Mouse (Mus musculus): Measurements from ENCODE around the gene Olfr560. TPM values are rescaled to one million over a fixed set of nuclear protein-coding genes. Genes with fewer than 3 reads are reported as not detected.

Gene Olfr560
- total RNA-seq (2021): not detected
- long read RNA-seq, experiment 1: 0 reads
- long read RNA-seq, experiment 2: 0 reads

- no peak for DNase-seq
Observed at GRCm38 (mm10) chr7:102759266-102759665, at the start of gene Olfr560, which contains the start of gene Olfr78. Gene Olfr560, minus strand, starts transcription at chr7:102759366. Gene Olfr78, minus strand, starts transcription at chr7:102759471.

- no peak for DNase-seq
Observed at GRCm38 (mm10) chr7:102803180-102803579, 44.0 kb upstream of the Olfr560 start, which contains the start of gene Olfr564. Gene Olfr564, plus strand, starts transcription at chr7:102803480.

- DNase-seq: no peak
Observed at GRCm38 (mm10) chr7:102770921-102771320, 11.8 kb upstream of the Olfr560 start, which contains the start of gene Olfr561. Gene Olfr561, plus strand, starts transcription at chr7:102771221.

GRCm38 (mm10) chr7:102752086-102752485, 7.1 kb downstream of the Olfr560 start:
- no peak for DNase-seq

- no peak for DNase-seq
Observed at GRCm38 (mm10) chr7:102737705-102738104, 21.5 kb downstream of the Olfr560 start.

GRCm38 (mm10) chr7:102733793-102734192, 25.4 kb downstream of the Olfr560 start:
- DNase-seq: no peak

- no peak for DNase-seq
Observed at GRCm38 (mm10) chr7:102727391-102727790, 31.8 kb downstream of the Olfr560 start, which contains the start of gene Olfr559. Gene Olfr559, minus strand, starts transcription at chr7:102727491.

- no peak for DNase-seq
Observed at GRCm38 (mm10) chr7:102718970-102719369, 40.2 kb downstream of the Olfr560 start, which contains the start of gene Olfr33. Gene Olfr33, minus strand, starts transcription at chr7:102719070.

GRCm38 (mm10) chr7:102701915-102702314, 57.3 kb downstream of the Olfr560 start, which contains the start of gene Olfr558:
Gene Olfr558, plus strand, starts transcription at chr7:102702215.
- no peak for DNase-seq

Other genes starting within 250 kb of the Olfr560 start
- not detected for gene Olfr547, start 224.6 kb downstream of the Olfr560 start, total RNA-seq (2021)
- gene Olfr548-ps1, start 218.5 kb downstream of the Olfr560 start, total RNA-seq (2021): not detected
- gene Olfr549, start 209.5 kb downstream of the Olfr560 start, total RNA-seq (2021): not detected
- 1 to 10 TPM; 2.8 to 3.8 TPM for gene Trim21, start 193.9 kb downstream of the Olfr560 start, total RNA-seq (2021)
- under 1 TPM in 1 of 2 experiments, not detected in 1; 0.16 TPM for gene Olfr550, start 187.9 kb downstream of the Olfr560 start, total RNA-seq (2021)
- not detected for gene Olfr551, start 167.5 kb downstream of the Olfr560 start, total RNA-seq (2021)
- under 1 TPM; 0.10 to 0.11 TPM for gene Olfr552, start 161.6 kb downstream of the Olfr560 start, total RNA-seq (2021)
- not detected for gene Olfr553, start 141.1 kb downstream of the Olfr560 start, total RNA-seq (2021)
- gene Olfr554, start 120.9 kb downstream of the Olfr560 start, total RNA-seq (2021): not detected
- not detected for gene Olfr555, start 100.5 kb downstream of the Olfr560 start, total RNA-seq (2021)
- gene Olfr556, start 94.5 kb downstream of the Olfr560 start, total RNA-seq (2021): not detected
- gene Trim68, start 72.0 kb downstream of the Olfr560 start, total RNA-seq (2021): 1 to 10 TPM; 4.0 to 4.1 TPM
- gene Olfr557, start 63.5 kb downstream of the Olfr560 start, total RNA-seq (2021): not detected
- 1 to 10 TPM; 1.4 to 1.8 TPM for gene Olfr558, start 57.2 kb downstream of the Olfr560 start, total RNA-seq (2021)
- gene Olfr33, start 40.3 kb downstream of the Olfr560 start, total RNA-seq (2021): under 1 TPM in 1 of 2 experiments, not detected in 1; 0.31 TPM
- not detected for gene Olfr559, start 31.9 kb downstream of the Olfr560 start, total RNA-seq (2021)
- gene Olfr78, start 105 bp upstream of the Olfr560 start, total RNA-seq (2021): under 1 TPM; 0.31 to 0.56 TPM
- gene Olfr561, start 11.9 kb upstream of the Olfr560 start, total RNA-seq (2021): not detected
- not detected for gene Olfr564, start 44.1 kb upstream of the Olfr560 start, total RNA-seq (2021)
- not detected for gene Olfr566, start 99.4 kb upstream of the Olfr560 start, total RNA-seq (2021)
- not detected for gene Olfr568, start 117.8 kb upstream of the Olfr560 start, total RNA-seq (2021)
- gene Olfr569, start 131.5 kb upstream of the Olfr560 start, total RNA-seq (2021): not detected
- not detected for gene Olfr570, start 135.2 kb upstream of the Olfr560 start, total RNA-seq (2021)
- not detected for gene Olfr571, start 158.2 kb upstream of the Olfr560 start, total RNA-seq (2021)
- gene Olfr572, start 165.0 kb upstream of the Olfr560 start, total RNA-seq (2021): not detected
- not detected for gene Olfr573-ps1, start 183.2 kb upstream of the Olfr560 start, total RNA-seq (2021)
- gene Olfr574, start 189.1 kb upstream of the Olfr560 start, total RNA-seq (2021): not detected
- gene Olfr575, start 199.4 kb upstream of the Olfr560 start, total RNA-seq (2021): not detected
- gene Olfr576, start 203.3 kb upstream of the Olfr560 start, total RNA-seq (2021): not detected
- gene Olfr577, start 216.6 kb upstream of the Olfr560 start, total RNA-seq (2021): not detected
- not detected for gene Olfr578, start 230.0 kb upstream of the Olfr560 start, total RNA-seq (2021)

Data from gastrocnemius, postnatal 25 days (tissue).